9 mouse cellular contexts compared by ENCODE assay signal in genomic region chr1:30584806-30585205, GRCm38 (mm10).
DNase-seq lines count a peak whose midpoint lies in the region; ATAC-seq and TF ChIP-seq lines count a peak whose summit lies in the region.
"Had no signal": no experiment of that assay in that cellular context is flagged by ENCODE, and none has a peak within 500 bp of the region (broad histone marks: within the 10 kb centered on the region; RNA-seq: fewer than 3 reads in every experiment).

No protein-coding gene starts in this region.

- WGBS in midbrain, embryonic 11.5 days, result 6% methylated on average over 4 of the region's 4 CpGs
- WGBS in midbrain, embryonic 10.5 days, result 13% methylated on average over 4 of the region's 4 CpGs
- 6% methylated on average over 4 of the region's 4 CpGs for WGBS in hindbrain, postnatal 0 days
- 2% methylated on average over 4 of the region's 4 CpGs for WGBS in midbrain, embryonic 16.5 days

- H3K9me3 ChIP-seq in midbrain, embryonic 11.5 days (ENCODE audit: control insufficient read depth, low read length), result no peaks in the 10 kb centered on the region
- H3K9me3 ChIP-seq in midbrain, embryonic 10.5 days (replicated peaks), result no peaks in the 10 kb centered on the region
- H3K9me3 ChIP-seq in hindbrain, postnatal 0 days (ENCODE audit: low read length), result no peaks in the 10 kb centered on the region
- H3K9me3 ChIP-seq in midbrain, embryonic 16.5 days (replicated peaks; ENCODE audit: control insufficient read depth, low read length, poor library complexity, severe bottlenecking), result no peaks in the 10 kb centered on the region
- H3K9me3 ChIP-seq: heart, embryonic 13.5 days had no signal

- peak; percentile 86 for TF ChIP-seq CTCF in hindbrain, postnatal 0 days (IDR thresholded peaks at IDR 0.05; ENCODE audit: low read depth)

- no peaks in the 10 kb centered on the region for H3K27me3 ChIP-seq in midbrain, embryonic 11.5 days (ENCODE audit: control insufficient read depth, insufficient read depth, low read length)
- no peaks in the 10 kb centered on the region for H3K27me3 ChIP-seq in midbrain, embryonic 10.5 days (ENCODE audit: low read depth, poor library complexity, severe bottlenecking)
- H3K27me3 ChIP-seq in hindbrain, postnatal 0 days (ENCODE audit: insufficient read depth, low read length), result no peaks in the 10 kb centered on the region
- H3K27me3 ChIP-seq in midbrain, embryonic 16.5 days (ENCODE audit: control insufficient read depth, insufficient read depth, low read depth, low read length), result no peaks in the 10 kb centered on the region
- H3K27me3 ChIP-seq: heart, embryonic 13.5 days had no signal

- H3K4me3 ChIP-seq in midbrain, embryonic 11.5 days (ENCODE audit: low read depth, low read length), result no peak overlapping the region
- no peak overlapping the region for H3K4me3 ChIP-seq in midbrain, embryonic 10.5 days
- no peak overlapping the region for H3K4me3 ChIP-seq in hindbrain, postnatal 0 days (ENCODE audit: low read length)
- no peak overlapping the region for H3K4me3 ChIP-seq in midbrain, embryonic 16.5 days (ENCODE audit: low read depth, low read length)
- H3K4me3 ChIP-seq: heart, embryonic 13.5 days had no signal

- H3K27ac ChIP-seq in midbrain, embryonic 11.5 days (ENCODE audit: low read depth, low read length), result no peak overlapping the region
- no peak overlapping the region for H3K27ac ChIP-seq in midbrain, embryonic 10.5 days (replicated peaks)
- H3K27ac ChIP-seq in hindbrain, postnatal 0 days, result no peak overlapping the region
- no peak overlapping the region for H3K27ac ChIP-seq in midbrain, embryonic 16.5 days (ENCODE audit: low read length)
- H3K27ac ChIP-seq: heart, embryonic 13.5 days had no signal

- ATAC-seq in midbrain, embryonic 11.5 days (ENCODE audit: low FRiP score), result peak; percentile 53; the same call in 1 of the 2 replicates
- ATAC-seq in hindbrain, postnatal 0 days, result peak; percentile 45; the same call in 1 of the 2 replicates
- ATAC-seq in midbrain, embryonic 16.5 days, result peak; percentile 62; the same call in 1 of the 2 replicates
- ATAC-seq in megakaryocyte-erythroid progenitor cell, adult 5-6 weeks (replicated peaks; ENCODE audit: low FRiP score, low TSS enrichment, poor library complexity, severe bottlenecking), result no peak

- DNase-seq in cerebellum, adult 11 months, result peak; percentile 6
- no peak for DNase-seq in cerebellum, adult 9-11 months
- peak; percentile 96 for DNase-seq in midbrain, embryonic 11.5 days (ENCODE audit: low spot score, missing footprints)
- no peak for DNase-seq in midbrain, embryonic 10.5 days (ENCODE audit: low spot score)
- DNase-seq in cerebellum, adult 8-10 months, result peak; percentile 34
- peak; percentile 85 for DNase-seq in hindbrain, postnatal 0 days (ENCODE audit: low spot score)

- H3K4me2 ChIP-seq in midbrain, embryonic 11.5 days, result no peak overlapping the region
- H3K4me2 ChIP-seq in hindbrain, postnatal 0 days (ENCODE audit: low read depth, low read length), result no peak overlapping the region
- no peak overlapping the region for H3K4me2 ChIP-seq in midbrain, embryonic 16.5 days (ENCODE audit: low read length)
- H3K4me2 ChIP-seq: heart, embryonic 13.5 days had no signal

- no peaks in the 10 kb centered on the region for H3K4me1 ChIP-seq in midbrain, embryonic 11.5 days (ENCODE audit: control insufficient read depth, insufficient read depth, low read length)
- no peaks in the 10 kb centered on the region for H3K4me1 ChIP-seq in midbrain, embryonic 10.5 days
- no peaks in the 10 kb centered on the region for H3K4me1 ChIP-seq in hindbrain, postnatal 0 days (ENCODE audit: insufficient read depth, low read length)
- no peaks in the 10 kb centered on the region for H3K4me1 ChIP-seq in midbrain, embryonic 16.5 days (ENCODE audit: control insufficient read depth, insufficient read depth, low read length)
- H3K4me1 ChIP-seq: heart, embryonic 13.5 days had no signal

- no peaks in the 10 kb centered on the region for H3K36me3 ChIP-seq in midbrain, embryonic 11.5 days (ENCODE audit: control insufficient read depth, insufficient read depth, low read length)
- H3K36me3 ChIP-seq in midbrain, embryonic 10.5 days, result no peaks in the 10 kb centered on the region
- no peaks in the 10 kb centered on the region for H3K36me3 ChIP-seq in hindbrain, postnatal 0 days (ENCODE audit: insufficient read depth, low read length)
- H3K36me3 ChIP-seq in midbrain, embryonic 16.5 days (ENCODE audit: control insufficient read depth, insufficient read depth, low read length), result no peaks in the 10 kb centered on the region
- H3K36me3 ChIP-seq: heart, embryonic 13.5 days had no signal

- no peak overlapping the region for H3K9ac ChIP-seq in midbrain, embryonic 11.5 days (ENCODE audit: low read length)
- H3K9ac ChIP-seq in hindbrain, postnatal 0 days (replicated peaks; ENCODE audit: low read length), result no peak overlapping the region
- H3K9ac ChIP-seq in midbrain, embryonic 16.5 days (ENCODE audit: low read depth, low read length), result no peak overlapping the region
- H3K9ac ChIP-seq: heart, embryonic 13.5 days had no signal

Comparison
In these comparisons a context has a peak if more than half of its experiments do, and no peak if none do; other contexts are left out.
1. DNase-seq: peak in cerebellum, adult 11 months (single experiment), midbrain, embryonic 11.5 days (single experiment), cerebellum, adult 8-10 months (single experiment) and hindbrain, postnatal 0 days (single experiment); none in cerebellum, adult 9-11 months (single experiment) and midbrain, embryonic 10.5 days (single experiment).